Mouse (Mus musculus) right cerebral cortex, postnatal 25 days (tissue): Measurements from ENCODE around the gene Vstm2l.

Experiments used
- DNase-seq: peaks from one replicate; pipeline ENCODE4 v3.0.0; 2022

Vstm2l gene

DNA sequence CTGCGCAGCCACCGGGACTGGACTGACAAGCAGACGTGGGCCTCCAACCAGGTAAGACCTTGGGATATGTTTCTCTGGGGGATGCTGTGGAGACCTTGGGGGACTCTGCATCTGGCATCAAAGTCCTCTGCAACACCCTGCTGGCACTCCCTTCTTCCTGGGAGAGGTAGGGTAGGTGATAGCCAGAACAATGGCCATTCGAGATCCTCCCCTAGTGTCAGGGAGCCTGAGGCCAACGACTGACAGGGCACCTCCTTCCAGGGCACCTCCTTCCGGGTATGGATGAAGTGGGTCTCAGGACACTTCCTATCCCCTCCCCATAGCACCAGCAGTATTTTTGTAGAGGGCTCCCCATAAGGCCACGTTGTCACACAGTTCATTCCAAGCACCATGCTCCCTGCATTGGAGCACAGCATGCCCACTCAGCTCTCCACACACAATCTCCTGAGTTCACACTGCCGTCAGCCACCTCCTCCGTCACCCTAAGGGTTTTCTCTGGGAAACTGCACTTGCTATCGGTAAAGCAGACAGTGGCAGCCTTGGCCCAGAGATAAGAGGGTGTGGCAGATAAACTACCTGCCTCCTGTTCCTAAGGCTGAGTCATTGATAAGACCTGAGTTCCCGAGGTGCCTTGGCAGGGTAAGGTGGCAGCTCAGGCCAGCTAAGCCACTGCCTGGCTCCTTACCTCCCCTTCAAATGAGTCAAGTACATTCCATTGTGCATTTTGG, 21.2 kb downstream of the Vstm2l start:
- no peak for DNase-seq

- DNase-seq, result no peak
These were observed 22.2 kb downstream of the Vstm2l start for GRCm38 (mm10) chr2:157936676-157937075.

DNA sequence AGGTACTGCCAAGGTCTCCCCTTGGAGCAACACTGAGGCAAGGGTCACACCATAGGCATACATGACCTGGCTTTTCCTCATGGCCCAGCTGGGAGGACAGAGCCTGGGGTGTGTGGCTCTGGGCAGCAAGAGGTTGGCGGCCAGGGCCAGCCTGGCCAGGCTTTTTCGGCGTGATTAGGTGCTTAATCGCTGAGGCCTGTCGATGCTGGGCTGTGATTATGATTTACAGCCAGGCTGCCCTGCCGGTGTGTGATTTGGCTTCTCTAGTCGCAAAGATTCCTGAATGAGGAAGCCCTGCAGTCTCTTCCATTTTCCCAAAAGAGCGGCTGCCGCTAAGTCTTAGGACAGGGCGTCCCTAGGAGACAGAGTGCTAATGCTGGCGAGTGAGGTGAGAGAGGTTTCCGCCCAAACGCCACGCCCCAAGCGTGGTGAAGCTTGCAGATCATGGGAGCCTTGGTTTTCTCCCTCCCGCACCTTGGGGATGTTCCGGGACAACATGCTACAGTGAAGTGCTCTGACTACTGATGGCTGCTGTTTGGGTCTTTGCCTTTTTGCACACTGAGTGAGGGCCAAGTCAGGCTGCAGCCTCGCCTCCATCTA, 26.2 kb downstream of the Vstm2l start:
- DNase-seq, result no peak

DNA sequence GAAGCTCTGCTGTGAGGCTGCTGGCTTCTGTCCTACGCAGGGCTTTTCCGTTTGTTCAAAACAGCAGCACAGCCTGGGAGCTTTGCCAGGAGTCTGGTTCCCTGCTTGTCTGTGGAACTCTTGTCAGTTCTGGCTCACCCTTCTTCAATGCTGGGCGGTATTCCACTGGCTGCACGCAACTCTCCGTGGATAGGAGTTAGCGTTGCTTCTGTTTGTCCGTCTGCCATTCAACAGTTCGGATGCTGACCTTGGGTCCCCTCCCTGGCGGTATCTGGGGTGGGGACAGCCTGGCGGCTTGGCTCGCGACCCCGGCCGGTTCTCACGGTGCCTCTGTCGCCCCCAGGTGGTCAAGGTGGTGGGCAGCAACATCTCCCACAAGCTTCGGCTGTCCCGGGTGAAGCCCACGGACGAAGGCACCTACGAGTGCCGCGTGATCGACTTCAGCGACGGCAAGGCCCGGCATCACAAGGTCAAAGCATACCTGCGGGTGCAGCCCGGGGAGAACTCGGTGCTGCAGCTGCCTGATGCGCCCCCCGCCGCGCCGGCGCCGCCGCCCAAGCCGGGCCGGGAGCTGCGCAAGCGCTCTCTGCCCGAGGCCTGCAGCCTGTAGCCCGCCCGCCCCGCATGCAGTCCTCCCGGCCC, 29.2 kb downstream of the Vstm2l start:
- peak; percentile 78 for DNase-seq

- DNase-seq, result no peak
These were observed 29.9 kb downstream of the Vstm2l start for GRCm38 (mm10) chr2:157944156-157944893.

- peak; percentile 22 for DNase-seq
These were observed 39.5 kb downstream of the Vstm2l start for GRCm38 (mm10) chr2:157953978-157954377.

- no peak for DNase-seq
These were observed 43.3 kb downstream of the Vstm2l start for GRCm38 (mm10) chr2:157957707-157958108.

DNA sequence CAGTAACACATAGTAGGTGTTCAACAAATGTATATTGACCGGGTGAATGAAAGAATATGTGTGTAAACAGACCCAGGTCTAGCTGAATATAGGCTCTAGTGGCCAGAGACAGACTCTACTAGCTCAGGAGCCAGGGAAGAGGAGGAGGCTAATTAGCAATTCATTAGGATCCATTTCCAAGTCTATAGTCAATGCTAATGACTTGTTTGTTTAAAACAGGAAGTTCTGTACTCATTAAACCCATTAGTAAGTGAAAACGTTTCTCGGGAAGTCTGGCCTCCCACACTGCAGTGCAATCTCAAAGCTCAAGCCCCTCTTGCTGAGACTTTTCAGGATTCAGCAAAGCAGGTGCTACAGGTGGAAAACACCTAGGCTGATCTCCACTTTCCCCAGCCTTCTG, 53.4 kb downstream of the Vstm2l start:
- DNase-seq, result no peak

DNA sequence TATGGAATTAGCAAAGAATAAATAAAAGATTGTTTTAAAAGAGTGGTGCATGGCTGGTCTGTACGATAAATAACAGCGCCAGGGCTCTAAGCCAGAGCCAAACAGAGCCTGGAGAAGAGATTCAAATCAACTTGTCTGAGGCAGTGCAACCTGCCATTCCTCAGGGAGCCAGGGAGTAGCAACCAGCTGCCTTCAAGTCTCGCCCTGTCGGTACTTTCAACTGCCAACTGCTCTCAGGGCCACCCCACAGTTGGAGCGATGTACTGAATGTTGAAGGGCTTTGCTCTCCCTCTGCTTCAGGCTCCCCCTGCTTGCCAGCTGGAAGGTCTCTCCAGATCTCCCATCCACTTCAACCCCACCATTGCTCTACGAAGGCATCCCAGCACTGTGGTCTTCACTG, 55.7 kb downstream of the Vstm2l start:
- no peak for DNase-seq

DNA sequence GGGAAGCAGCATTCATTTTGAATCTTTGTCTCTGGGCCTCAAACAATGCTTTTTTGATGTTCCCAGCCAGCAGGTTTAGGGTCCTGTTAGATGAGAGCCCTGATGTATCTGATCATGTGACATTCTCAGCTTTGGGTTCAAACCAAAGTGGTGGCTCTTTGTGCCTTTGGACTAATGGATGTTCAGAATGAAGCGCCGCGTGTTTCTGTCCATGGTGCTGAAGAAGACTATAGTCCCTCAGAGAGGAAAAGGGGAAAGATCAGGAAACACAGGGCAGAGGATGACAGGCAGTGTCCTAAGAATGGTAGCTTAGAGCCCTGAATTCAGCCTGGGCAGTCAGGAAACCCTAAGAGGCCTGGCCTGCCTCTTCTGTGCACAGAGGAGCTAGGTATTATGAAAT, 56.2 kb downstream of the Vstm2l start:
- no peak for DNase-seq

DNA sequence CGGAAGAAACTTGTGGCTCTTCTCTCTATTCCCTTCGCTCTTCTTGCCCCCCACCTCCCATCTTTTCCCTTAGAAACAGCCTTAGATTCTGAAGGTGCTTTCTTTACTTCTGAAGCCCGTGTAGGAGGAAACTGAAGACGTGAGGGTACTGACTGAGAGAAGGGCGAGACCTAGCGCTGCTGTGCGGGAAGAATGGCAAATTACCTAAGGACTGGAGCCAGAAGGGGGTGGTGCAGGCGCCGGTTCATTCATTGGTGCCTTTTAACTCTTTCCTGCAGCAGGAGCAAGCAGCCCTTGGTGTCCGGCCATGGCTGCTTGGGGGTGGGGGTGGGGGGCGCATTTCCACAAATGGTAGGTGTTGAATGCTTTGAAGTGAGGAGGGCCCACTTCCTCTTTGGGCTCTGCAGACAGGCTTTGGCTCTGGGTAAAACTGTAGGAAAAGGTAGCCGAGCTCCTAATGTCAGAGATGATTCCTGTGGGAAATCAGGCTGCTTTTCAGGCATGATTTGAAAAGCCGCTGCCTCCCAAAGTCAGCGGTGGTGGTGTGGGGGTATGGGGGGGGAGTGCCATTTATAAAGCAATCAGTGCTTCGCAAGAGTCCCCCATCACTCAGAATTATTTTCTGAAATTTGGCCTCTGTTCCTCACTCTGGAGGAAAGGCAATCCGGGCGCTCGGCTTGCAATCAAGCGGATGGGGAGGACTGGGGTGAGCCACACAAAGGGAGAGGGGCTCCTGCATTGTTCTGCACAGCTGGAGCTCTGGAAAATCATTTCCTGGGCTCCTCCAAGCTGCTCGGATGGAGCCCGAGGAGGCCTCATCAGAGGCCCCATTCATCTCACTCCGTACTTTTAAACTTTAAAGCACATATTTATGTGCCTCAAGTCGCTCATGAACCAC, 60.4 kb downstream of the Vstm2l start:
- no peak for DNase-seq

DNA sequence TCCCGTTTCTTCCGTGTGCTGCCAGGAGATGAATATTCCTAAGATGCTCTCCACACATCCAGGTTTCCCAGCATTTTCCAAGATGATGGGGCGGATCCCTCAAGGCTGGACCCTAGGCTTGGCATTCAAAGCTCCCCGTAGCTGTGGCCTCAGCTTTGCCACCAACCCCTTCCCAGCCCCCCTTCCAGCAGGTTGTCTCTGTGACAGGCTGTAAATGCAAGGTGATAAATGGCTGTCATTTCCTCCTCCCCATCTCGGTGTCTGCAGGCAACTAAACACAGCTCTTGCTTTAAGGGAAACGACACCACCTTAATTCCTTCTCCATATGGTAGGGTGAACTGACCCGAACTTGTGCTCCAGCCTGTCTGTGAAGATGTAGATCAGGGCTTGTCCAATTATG, 61.1 kb downstream of the Vstm2l start:
- no peak for DNase-seq

GRCm38 (mm10) chr2:157979241-157979640, 64.8 kb downstream of the Vstm2l start:
- no peak for DNase-seq

GRCm38 (mm10) chr2:157982727-157983126, 68.3 kb downstream of the Vstm2l start:
- DNase-seq, result no peak

GRCm38 (mm10) chr2:157983276-157983675, 68.8 kb downstream of the Vstm2l start:
- no peak for DNase-seq

DNA sequence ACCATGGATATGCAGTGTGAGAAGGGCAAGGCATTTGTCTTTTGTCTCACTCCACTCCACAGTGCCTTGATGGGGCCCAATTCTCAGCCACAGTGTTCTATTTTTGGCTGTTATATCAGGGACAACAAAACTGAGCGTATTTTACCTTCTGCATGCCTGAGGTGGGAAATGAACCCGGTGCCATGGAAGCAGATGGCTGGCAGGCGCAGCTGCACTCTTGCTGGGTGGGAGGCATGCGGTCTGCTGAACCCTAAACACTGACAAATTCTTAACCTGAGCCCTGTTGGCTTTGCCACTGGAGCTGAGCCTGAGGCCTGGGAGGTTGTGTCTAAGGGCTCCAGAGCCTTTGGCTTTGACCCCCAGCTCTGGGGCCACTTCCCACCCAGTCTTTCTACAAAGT, 71.2 kb downstream of the Vstm2l start:
- DNase-seq, result no peak

DNA sequence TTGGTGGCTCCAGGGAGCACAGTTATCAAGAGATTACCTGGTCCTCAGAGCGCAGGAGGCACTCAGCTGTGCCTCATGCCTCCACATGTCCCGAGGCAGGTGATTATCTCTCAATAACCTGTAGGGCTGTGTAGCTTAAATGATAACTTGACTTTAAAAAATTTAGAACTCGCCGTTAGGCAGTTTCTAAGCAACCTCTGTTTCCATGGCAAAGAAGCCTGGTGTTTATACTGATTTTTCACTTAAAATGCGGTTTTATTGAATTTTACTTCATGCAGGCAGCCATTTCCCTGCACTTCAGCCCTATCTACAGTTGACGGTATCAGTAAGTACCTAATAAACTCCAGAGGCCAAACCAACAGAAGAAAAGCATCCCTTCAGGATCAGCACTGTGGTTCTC, 71.8 kb downstream of the Vstm2l start:
- no peak for DNase-seq

GRCm38 (mm10) chr2:157988416-157989190, 74.2 kb downstream of the Vstm2l start:
- no peak for DNase-seq

DNA sequence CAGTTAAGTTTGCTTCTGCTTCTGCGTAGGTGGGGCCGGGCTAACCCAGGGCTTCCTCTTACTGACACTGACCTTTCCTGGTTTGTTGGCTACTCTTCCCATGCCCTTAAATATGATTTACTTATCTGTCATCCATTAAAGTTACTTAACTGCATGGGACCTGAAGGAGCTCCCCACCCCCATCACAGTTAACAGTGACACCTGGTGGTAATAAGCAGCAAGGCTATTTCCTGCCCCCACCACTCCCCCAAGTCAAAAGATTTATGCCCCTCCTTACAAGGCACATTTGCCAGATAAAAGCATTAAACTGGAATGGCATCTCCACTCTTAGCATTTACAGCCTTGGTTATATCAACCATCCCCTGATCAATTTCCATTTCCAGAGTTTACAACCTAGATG, 75.5 kb downstream of the Vstm2l start:
- DNase-seq, result no peak

DNA sequence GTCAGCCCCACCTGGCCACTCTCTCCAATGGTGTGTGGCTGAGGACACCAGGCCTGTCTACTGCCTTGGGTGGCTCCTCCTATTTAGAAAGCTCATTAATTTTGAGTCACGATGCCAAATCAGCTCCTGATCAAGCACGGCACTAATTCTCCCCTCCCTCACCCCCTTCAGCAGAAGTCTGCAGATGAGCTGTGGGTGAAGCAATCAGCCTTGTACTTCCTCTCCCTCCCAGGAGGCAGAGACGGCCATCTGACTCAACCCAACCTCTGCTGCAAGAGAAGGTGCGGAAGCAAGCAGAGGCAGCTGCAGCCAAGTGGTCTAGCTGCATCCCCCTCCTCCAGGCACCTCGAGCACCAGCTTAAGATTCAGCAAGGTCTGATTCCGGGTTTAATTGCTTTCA, 76.6 kb downstream of the Vstm2l start:
- DNase-seq, result no peak

- no peak for DNase-seq
These were observed 78.0 kb downstream of the Vstm2l start for GRCm38 (mm10) chr2:157992501-157992900.
